Mouse (Mus musculus) liver, embryonic 16.5 days (tissue): Measurements from ENCODE around the gene Uchl3. TPM values are rescaled to one million over a fixed set of nuclear protein-coding genes. Genes with fewer than 3 reads are reported as not detected.

Experiments used
- ATAC-seq: fragments of 200-750 bp; cut with Nextera tagmentation; 2 replicates; pipeline ENCODE4 v1.8.0; 2017; ENCODE audit warnings: low read depth, mild to moderate bottlenecking, moderate number of reproducible peaks, moderate library complexity
- H3K27ac ChIP-seq: fragments of 300-500 bp; sonication (generic); 2 replicates; pipeline ENCODE4 v1.5.1; 2014; ENCODE audit warnings: mild to moderate bottlenecking, low read length
- H3K27me3 ChIP-seq: fragments of 300-500 bp; sonication (generic); 2 replicates; pipeline ENCODE4 v1.6.1; 2014; ENCODE audit warnings: low read depth, low read length, mixed read lengths; ENCODE audit not compliant: control insufficient read depth, insufficient read depth
- H3K36me3 ChIP-seq: fragments of 300-500 bp; sonication (generic); 2 replicates; pipeline ENCODE4 v1.6.1; 2014; ENCODE audit warnings: mild to moderate bottlenecking; ENCODE audit not compliant: control insufficient read depth, insufficient read depth
- H3K4me1 ChIP-seq: fragments of 300-500 bp; sonication (generic); 2 replicates; pipeline ENCODE4 v1.6.1; 2014; ENCODE audit warnings: low read depth, low read length, mixed read lengths; ENCODE audit not compliant: control insufficient read depth
- H3K4me2 ChIP-seq: fragments of 300-500 bp; sonication (generic); 2 replicates; pipeline ENCODE4 v1.6.1; 2014; ENCODE audit warnings: low read depth, low read length, mixed read lengths
- H3K4me3 ChIP-seq: fragments of 300-500 bp; sonication (generic); 2 replicates; pipeline ENCODE4 v1.5.1; 2014; ENCODE audit warnings: low read depth, mild to moderate bottlenecking, low read length
- H3K9ac ChIP-seq: fragments of 300-500 bp; sonication (generic); 2 replicates; pipeline ENCODE4 v1.6.1; 2014; ENCODE audit warnings: low read depth, low read length
- H3K9me3 ChIP-seq: fragments of 300-500 bp; sonication (generic); replicated peaks from 2 replicates; pipeline ENCODE4 v1.6.1; 2016; ENCODE audit warnings: low read length; ENCODE audit not compliant: control insufficient read depth
- WGBS: fragments of 180-500 bp; shearing (Covaris S2); extraction: QIAGEN DNeasy Blood & Tissue Kit; methylation state at CpG from one replicate; pipeline ENCODE4 v1.1.7; 2014; ENCODE audit not compliant: insufficient replicate concordance; 5-methylcytosine and 5-hydroxymethylcytosine counted together
- polyA plus RNA-seq: library from polyadenylated mRNA; unstranded; fragments of >200 nt; fragmentation: Nextera tagmentation; extraction: Ambion mirVana; gene quantifications from 2 replicates; pipeline ENCODE4 v1.2.1, GENCODE M21; 2015

The Uchl3 gene
- polyA plus RNA-seq = 40.3 and 43.6 TPM in 2 replicates

- Histone ChIP-seq H3K4me3 (peak within 1 kb of the TSS; percentile 91), H3K27me3 (no peaks in the 10 kb centered on the region), H3K9me3 (no peaks in the 10 kb centered on the region), H3K4me2 (peak within 1 kb of the TSS; percentile 94), H3K36me3 (no peaks in the 10 kb centered on the region), H3K27ac (no peak within 1 kb of the TSS; the same call in 1 of the 2 replicates), H3K9ac (peak within 1 kb of the TSS; percentile 81), H3K4me1 (peaks cover 6% of the 10 kb centered on the region; the same call in 1 of the 2 replicates)
- peak; percentile 87 for ATAC-seq
- under 1% methylated on average over 80 of the region's 81 CpGs for WGBS
Observed at GRCm38 (mm10) chr14:101653581-101654525, at the start of gene Uchl3. TSS of gene Uchl3 (plus strand) at chr14:101653967.

GRCm38 (mm10) chr14:101605843-101606242, 47.9 kb upstream of the Uchl3 start:
- H3K4me1 ChIP-seq = no peaks in the 10 kb centered on the region; the same call in 1 of the 2 replicates
- H3K9ac ChIP-seq = no peak overlapping the region
- H3K36me3 ChIP-seq = no peaks in the 10 kb centered on the region
- no peak for ATAC-seq
- H3K9me3 ChIP-seq = no peaks in the 10 kb centered on the region
- 42% methylated on average over 2 of the region's 2 CpGs for WGBS
- no peak overlapping the region for H3K27ac ChIP-seq
- peaks cover 17% of the 10 kb centered on the region for H3K27me3 ChIP-seq
- H3K4me3 ChIP-seq = no peak overlapping the region
- H3K4me2 ChIP-seq = no peak overlapping the region

- ATAC-seq = no peak; the same call in 1 of the 2 replicates
- peaks cover 17% of the 10 kb centered on the region for H3K27me3 ChIP-seq
- under 1% methylated on average over 57 of the region's 62 CpGs for WGBS
- H3K4me1 ChIP-seq = no peaks in the 10 kb centered on the region; the same call in 1 of the 2 replicates
- no peak overlapping the region for H3K27ac ChIP-seq
- no peaks in the 10 kb centered on the region for H3K36me3 ChIP-seq
- H3K9me3 ChIP-seq = no peaks in the 10 kb centered on the region
- H3K9ac ChIP-seq = no peak overlapping the region
- peak overlapping the region; percentile 63 for H3K4me3 ChIP-seq
- peak overlapping the region; percentile 60 for H3K4me2 ChIP-seq
Observed at GRCm38 (mm10) chr14:101607631-101608518, 45.9 kb upstream of the Uchl3 start.

GRCm38 (mm10) chr14:101608519-101609368, 45.0 kb upstream of the Uchl3 start, which contains the start of gene Tbc1d4:
TSS of gene Tbc1d4 (minus strand) at chr14:101609191.
- Histone ChIP-seq H3K4me1 (no peaks in the 10 kb centered on the region; the same call in 1 of the 2 replicates), H3K4me3 (peak within 1 kb of the TSS; percentile 63), H3K9ac (no peak within 1 kb of the TSS; the same call in 1 of the 2 replicates), H3K9me3 (no peaks in the 10 kb centered on the region), H3K27ac (no peak within 1 kb of the TSS), H3K27me3 (peaks cover 17% of the 10 kb centered on the region), H3K4me2 (peak within 1 kb of the TSS; percentile 60), H3K36me3 (no peaks in the 10 kb centered on the region)
- ATAC-seq = peak; percentile 76
- WGBS = under 1% methylated on average over 62 of the region's 62 CpGs

GRCm38 (mm10) chr14:101610701-101611100, 43.1 kb upstream of the Uchl3 start:
- WGBS = 65% methylated on average over 10 of the region's 10 CpGs
- no peaks in the 10 kb centered on the region; the same call in 1 of the 2 replicates for H3K4me1 ChIP-seq
- H3K9me3 ChIP-seq = no peaks in the 10 kb centered on the region
- no peak overlapping the region for H3K27ac ChIP-seq
- no peak for ATAC-seq
- H3K36me3 ChIP-seq = no peaks in the 10 kb centered on the region
- no peak overlapping the region for H3K4me2 ChIP-seq
- no peak overlapping the region for H3K4me3 ChIP-seq
- H3K27me3 ChIP-seq = peaks cover 17% of the 10 kb centered on the region
- H3K9ac ChIP-seq = no peak overlapping the region

GRCm38 (mm10) chr14:101613206-101613605, 40.6 kb upstream of the Uchl3 start:
- Histone ChIP-seq H3K9me3 (no peaks in the 10 kb centered on the region), H3K9ac (no peak overlapping the region), H3K27ac (no peak overlapping the region), H3K27me3 (peaks cover 7% of the 10 kb centered on the region), H3K4me3 (no peak overlapping the region), H3K4me1 (no peaks in the 10 kb centered on the region), H3K4me2 (no peak overlapping the region), H3K36me3 (no peaks in the 10 kb centered on the region)
- WGBS = 48% methylated on average over 1 of the region's 1 CpGs
- no peak for ATAC-seq

GRCm38 (mm10) chr14:101616178-101616577, 37.6 kb upstream of the Uchl3 start:
- no peak for ATAC-seq
- 36% methylated on average over 9 of the region's 9 CpGs for WGBS
- no peak overlapping the region for H3K4me2 ChIP-seq

GRCm38 (mm10) chr14:101617680-101618079, 36.1 kb upstream of the Uchl3 start:
- Histone ChIP-seq H3K9ac (no peak overlapping the region), H3K36me3 (no peaks in the 10 kb centered on the region), H3K27ac (no peak overlapping the region), H3K4me2 (no peak overlapping the region), H3K4me1 (no peaks in the 10 kb centered on the region), H3K9me3 (no peaks in the 10 kb centered on the region), H3K4me3 (no peak overlapping the region), H3K27me3 (no peaks in the 10 kb centered on the region)
- no peak for ATAC-seq
- WGBS = 61% methylated on average over 5 of the region's 5 CpGs

More at GRCm38 (mm10) chr14:101616178-101616577, 37.6 kb upstream of the Uchl3 start:
- no peaks in the 10 kb centered on the region for H3K4me1 ChIP-seq
- H3K27ac ChIP-seq = no peak overlapping the region
- H3K27me3 ChIP-seq = no peaks in the 10 kb centered on the region
- no peaks in the 10 kb centered on the region for H3K9me3 ChIP-seq
- H3K36me3 ChIP-seq = no peaks in the 10 kb centered on the region
- H3K9ac ChIP-seq = no peak overlapping the region
- no peak overlapping the region for H3K4me3 ChIP-seq
